Mouse (Mus musculus): ENCODE measurements around the gene Pigh.

GRCm38 (mm10) chr12:79034331-79034730 is 55.1 kb downstream of the Pigh start:
- TF ChIP-seq EP300 (IDR thresholded peaks at IDR 0.05) (no peak), CTCF (IDR thresholded peaks at IDR 0.05) (no peak)

All from lung, postnatal 0 days (tissue).